Mouse (Mus musculus) thymus, postnatal 14 days (tissue): ENCODE results near the gene Lin54.
"Not testable (repeated sequence)": the region's sequence is repeated elsewhere in the genome, so short reads cannot be mapped to it uniquely, and the experiment has no call there.

ENCODE experiments used
- DNase-seq: peaks from one replicate; pipeline ENCODE4 v3.0.0; 2021

The Lin54 gene

DNA sequence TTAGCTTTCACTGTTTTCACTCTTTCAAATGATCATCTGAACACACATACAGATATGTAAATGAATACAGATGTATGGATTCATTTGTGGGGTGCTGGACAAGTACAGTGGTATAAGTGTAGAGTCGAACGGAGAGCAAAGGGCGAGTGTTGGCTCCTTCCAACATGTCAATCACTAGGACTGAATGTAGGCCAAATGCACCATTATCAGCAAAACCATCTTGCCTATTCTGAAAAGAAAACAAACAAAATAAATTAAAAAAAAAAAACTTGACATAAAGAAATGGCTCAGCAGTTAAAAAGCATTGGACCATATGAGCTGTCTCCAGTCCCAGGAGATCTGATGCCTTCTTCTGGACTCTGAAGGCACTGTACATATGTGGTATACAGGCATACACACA is 12.2 kb downstream of the Lin54 start:
- DNase-seq = no peak

GRCm38 (mm10) chr5:100487120-100487519 is 13.3 kb downstream of the Lin54 start:
- DNase-seq = no peak

DNA sequence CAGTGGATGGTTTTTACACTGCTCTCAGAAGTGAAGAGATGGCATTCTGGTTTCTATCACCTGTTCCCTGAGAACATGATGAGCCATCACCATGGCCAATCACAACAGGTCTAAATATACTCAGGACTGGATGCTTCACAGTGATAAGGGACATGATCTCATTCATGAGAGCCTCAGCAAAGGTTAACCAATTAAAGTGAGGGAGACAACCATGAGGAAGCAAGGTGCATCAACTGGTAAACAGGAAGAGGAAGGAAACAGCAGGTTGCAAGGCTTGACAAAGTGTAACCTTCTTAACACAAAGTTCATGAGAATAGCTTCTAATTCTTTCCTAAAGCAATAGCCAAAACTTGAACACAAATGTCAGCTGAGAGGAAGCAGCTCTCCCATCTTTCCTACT is 16.9 kb downstream of the Lin54 start:
- DNase-seq = no peak

DNA sequence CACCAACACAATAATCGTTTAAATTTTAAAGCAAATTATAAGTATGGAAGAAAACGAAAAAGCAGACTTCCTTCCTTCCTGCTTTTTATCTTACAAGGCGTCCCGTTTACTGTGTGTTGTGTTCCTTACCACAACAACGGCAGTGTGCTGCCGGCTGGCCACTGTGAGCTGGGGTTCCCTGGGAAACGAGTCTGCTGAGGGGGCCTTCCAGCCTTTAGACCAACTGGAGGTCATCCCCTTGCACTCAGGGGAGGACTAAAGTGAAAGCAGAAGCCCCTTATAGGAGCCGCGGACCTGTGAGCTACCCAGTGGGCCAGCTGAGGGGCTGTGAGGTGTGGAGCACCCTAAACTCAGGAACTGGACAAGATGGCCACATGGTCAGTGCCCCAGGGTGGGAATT is 22.8 kb downstream of the Lin54 start:
- no peak for DNase-seq

- peak; percentile 27 for DNase-seq
These were observed 24.1 kb downstream of the Lin54 start for GRCm38 (mm10) chr5:100476328-100476727.

DNA sequence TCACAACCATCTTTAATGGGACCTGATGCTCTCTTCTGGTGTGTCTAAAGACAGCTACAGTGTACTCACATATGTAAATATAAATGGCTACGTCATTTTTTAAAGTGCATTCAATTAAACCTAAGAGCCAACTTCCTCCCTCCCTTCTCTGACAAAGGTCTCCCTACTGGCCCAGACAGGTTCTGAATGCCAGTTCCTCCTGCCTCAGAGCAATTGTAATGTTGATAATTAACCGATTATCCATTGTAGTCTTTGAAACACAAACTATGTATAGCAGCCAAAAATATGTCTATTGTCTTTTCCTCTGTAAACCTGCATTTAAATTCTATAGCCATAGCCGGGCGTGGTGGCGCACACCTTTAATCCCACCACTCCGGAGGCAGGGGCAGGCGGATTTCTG is 33.1 kb downstream of the Lin54 start:
- no peak for DNase-seq

DNA sequence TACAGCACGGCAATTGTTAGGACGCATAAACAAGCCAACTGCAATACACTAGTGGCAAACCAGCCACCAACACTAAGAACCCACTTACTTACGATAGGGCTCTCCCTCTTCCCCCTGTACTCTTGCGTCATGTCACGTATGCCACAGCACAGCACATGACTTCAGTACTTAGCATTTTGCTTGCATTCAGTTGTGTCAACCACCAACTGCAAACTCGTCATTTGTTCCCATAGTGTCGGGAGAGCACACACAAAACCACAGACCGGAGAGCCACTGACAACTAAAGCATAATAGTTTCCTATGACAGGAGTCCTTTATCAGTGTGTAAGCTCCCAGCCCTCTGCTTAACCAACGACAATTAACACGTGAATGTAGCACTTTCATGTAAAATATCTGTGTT is 33.8 kb downstream of the Lin54 start:
- no peak for DNase-seq

DNA sequence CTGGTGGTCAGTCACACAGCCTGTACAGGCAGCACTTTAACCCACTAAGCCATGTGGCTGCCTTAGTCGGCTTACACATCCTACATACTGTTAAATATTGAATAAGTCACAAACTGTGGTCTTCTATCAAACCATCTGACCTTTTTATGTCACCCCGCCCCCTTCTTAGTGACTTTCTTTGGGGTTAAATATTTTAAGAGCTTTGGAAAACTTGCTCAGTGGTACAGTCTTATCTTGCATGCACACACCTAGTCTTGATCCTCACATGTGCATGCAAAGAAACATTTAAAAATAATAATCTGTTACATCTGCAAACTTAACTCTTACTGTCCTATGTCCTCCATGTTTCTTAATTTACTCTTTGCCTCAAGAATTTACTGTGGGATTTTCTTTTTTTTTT is 38.1 kb downstream of the Lin54 start:
- no peak for DNase-seq

GRCm38 (mm10) chr5:100461526-100461925 is 38.9 kb downstream of the Lin54 start:
- DNase-seq = no peak

DNA sequence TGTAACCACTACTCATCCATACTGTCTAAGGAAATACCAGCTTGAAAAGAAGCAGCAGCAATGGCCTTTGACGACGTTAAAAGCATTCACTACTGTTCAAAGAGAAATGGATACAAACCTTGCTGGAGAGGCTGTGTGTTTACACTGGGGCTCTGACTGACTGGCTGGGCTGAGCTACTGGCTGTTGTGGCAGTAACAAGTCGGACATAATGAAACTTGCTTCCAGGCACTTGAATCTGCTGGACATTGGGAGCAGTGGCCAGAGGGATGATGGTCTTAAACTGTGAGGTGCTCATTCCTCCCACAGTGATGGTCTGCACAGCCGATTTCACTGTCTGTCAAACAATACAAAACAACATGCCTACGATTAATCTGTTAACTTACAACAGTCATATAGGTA is 41.0 kb downstream of the Lin54 start:
- no peak for DNase-seq

- DNase-seq = no peak
These were observed 48.6 kb downstream of the Lin54 start for GRCm38 (mm10) chr5:100451871-100452270.

DNA sequence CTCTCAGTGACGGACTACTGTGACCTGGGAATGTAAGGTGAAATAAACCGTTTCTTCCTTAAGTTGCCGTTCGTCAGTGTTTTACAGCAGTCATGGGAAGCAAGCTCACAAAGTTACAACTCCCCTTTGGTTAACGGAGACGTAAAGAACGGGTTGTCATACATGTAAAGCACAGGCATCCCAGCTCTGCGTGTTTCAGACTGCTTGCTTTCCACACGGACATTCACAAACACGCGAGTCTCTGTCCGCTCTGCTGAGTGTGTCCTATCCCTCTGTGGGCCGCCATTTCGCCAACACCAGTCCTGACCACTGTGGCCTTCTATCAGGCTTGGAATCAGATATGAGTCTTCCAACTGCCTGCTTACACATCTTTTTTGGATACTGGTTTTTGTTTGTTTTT is 61.6 kb downstream of the Lin54 start:
- no peak for DNase-seq

GRCm38 (mm10) chr5:100437917-100438316 is 62.5 kb downstream of the Lin54 start:
- DNase-seq = no peak

GRCm38 (mm10) chr5:100437086-100437485 is 63.4 kb downstream of the Lin54 start:
- no peak for DNase-seq

DNA sequence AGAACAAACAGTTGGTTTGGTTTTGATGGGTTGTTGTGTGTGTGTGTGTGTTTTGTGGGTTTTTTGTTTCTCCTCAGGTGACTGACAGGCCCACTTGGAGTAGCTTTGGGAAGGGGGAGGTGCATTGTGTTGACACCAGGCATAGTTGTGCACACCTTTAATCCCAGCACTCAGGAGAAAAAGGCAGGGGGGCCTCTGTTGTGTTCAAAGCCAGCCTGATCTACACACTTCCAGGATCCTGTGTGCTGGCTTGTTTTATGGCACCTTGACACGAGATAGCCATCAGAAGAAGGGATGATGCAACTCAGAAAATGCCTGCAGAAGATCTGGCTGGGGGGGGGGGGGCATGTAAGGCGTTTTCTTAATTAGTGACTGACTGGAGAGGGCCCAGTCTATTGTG is 69.5 kb downstream of the Lin54 start:
- DNase-seq = no peak

DNA sequence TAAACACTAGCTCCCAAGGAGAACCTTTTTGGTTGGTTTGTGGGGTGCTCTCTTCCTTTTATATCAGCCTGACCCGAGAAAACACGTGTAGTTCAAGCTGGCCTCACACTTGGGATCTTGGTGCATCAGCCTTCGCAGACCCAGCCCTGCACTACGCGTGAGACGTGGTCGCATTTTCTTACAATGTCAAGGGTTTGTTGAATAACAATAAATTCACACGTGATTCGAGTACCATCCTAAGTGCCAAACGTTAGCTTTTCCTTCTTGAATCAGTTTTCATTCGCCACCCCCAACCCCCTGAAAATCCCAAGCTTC is 70.4 kb downstream of the Lin54 start:
- no peak for DNase-seq

DNA sequence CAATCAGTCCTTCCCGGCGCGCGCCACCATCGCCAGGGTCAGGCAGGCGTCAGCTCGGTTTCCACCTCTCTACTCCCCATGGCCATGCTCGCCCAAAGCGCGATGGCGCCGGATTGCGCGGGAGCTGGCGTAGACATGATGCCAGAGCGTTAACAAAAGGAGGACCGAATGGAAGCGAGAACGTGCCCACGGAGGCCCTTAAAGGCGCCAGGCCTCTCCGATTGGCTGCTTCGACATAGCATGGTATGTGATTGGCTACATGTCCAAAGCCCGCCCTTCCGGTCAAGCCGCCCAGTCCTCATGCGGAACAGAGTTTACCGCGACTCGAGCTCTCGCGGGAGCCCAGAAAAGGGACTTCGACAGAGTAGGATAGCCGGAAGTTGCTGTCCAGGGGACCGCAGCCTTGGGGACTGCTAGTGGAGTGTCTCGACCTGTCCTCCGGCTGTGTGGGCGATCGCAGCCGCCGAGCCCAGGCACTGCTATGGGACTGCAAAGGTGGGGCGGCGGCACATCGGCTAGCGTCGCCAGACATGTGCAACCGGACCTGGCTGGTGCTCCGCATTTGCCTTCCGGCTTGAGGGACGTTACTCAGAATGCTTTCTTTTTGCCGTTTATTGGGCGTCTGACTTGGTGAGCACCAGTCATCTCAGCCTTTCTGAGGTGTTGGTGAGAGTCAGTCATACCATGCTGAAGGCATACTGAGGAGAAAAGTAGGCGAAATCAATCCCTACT is 70.9 kb downstream of the Lin54 start:
- DNase-seq = peak; percentile 90

DNA sequence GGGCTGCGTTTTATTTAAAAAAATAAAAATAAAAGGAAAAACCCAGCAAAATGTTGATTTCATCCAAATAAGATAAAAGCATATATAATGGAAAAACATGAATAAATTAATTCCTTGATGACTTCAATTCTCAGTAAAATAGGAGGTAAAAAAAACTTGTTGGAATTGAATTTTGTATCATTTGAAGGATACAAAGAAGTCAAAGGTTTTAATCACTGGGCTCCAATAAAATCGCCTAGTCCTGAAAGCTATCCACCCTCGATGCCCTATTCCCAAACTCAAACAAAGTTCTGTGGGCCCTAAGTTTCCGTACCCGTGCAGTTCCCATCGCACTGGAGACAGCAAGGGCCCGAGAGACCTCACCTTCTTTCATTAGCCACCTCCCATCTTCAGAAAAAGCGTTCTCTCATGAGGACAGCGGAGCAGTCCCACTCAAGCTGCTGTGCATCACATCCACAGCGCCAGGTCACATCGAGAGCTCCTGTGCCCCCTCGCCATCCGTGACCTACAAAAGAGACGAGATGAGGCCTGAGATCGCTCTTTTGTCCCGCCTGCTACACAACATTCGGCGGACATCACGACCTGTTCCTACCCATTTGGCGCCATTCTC is 71.6 kb downstream of the Lin54 start:
- no peak for DNase-seq

- no peak for DNase-seq
These were observed 72.3 kb downstream of the Lin54 start for GRCm38 (mm10) chr5:100428031-100428733.

DNA sequence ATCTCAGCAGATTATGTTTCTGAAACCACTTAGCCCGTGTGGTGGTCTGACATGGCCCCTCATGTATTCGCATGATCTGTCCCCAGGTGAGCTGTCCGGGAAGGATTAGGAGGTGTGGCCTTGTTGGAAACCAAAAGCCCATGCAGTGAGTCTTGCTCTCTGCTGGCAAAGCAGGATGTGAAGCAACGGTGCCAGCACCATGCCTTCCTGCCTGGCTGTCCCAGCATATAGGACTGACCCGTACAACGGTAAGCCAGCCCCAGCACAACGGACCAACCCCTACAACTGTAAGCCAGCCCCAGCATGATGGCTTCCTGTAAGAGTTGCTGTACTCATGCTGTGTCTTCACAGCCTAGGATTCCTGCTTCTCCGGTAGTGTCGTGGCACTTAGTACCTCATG is 73.2 kb downstream of the Lin54 start:
- no peak for DNase-seq

DNA sequence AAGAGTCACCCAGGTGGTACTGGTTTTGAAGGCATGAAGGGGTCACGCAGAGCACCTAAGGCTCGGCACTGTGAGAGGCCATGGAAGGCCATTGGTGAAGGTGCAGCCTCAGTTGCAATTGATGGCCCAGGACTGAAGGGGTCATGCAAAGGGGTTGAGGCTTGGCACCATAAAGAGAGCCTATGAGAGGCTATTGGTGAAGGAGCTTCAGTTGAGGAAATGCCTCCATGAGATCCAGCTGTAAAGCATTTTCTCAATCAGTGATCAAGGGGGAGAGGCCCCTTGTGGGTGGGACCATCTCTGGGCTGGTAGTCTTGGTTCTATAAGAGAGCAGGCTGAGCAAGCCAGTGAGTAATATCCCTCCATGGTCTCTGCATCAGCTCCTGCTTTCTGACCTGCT is 74.6 kb downstream of the Lin54 start:
- DNase-seq = not testable (repeated sequence)

DNA sequence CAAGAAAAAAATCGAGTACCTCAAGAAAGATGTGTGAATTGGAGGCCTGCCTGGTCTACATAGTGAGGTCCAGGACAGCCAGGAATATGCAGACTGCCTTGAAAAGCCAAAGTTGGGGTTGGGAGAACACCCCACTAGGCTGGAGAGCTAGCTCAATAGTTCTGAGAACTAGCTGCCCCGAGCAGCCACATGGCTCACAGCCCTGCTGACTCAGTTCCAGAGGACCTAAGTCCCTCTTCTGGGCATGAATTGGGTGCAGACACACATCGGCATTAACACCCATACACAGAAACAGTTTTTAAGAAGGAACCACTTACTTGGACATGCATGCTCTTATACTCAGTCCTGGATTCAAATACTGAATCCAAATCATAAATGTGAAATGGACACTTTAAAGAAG is 76.2 kb downstream of the Lin54 start:
- no peak for DNase-seq

DNA sequence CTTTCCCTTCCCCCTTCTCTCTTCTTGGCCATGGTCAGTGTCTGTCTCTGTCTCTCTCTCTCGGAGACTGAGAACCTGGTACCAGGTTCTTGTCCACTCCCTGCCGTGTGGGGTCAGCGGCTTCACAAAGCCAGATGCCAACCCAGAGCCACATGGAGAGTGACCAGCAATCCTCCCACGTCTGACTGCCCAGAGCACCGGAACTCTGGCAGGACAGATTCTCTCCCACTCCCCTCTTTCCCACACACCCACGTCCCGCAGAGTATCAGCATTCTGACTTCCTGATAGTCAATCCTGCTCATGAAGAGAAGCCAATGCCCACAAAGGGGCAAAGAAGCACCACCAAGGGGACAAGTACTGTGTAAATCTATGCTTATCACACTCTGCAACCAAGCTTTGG is 76.8 kb downstream of the Lin54 start:
- no peak for DNase-seq

DNA sequence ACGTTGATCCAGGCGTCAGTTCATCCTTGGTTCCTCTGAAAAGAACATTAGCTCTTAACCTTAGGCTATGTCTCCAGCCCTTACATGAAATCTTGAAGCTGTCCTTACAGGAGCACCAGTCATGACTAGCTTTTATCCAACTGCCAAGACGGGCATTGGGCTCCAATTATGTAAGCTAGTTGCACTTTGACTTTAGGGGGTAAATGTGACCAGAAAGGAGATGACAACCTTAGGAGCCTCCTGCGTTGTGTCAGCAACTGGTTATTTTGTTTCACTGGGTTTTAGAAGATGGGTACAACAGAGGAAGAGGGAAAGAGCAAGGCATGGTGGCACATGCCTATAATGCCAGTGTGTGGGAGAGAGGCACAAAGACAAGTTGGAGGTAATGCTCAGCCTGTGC is 81.6 kb downstream of the Lin54 start:
- no peak for DNase-seq

DNA sequence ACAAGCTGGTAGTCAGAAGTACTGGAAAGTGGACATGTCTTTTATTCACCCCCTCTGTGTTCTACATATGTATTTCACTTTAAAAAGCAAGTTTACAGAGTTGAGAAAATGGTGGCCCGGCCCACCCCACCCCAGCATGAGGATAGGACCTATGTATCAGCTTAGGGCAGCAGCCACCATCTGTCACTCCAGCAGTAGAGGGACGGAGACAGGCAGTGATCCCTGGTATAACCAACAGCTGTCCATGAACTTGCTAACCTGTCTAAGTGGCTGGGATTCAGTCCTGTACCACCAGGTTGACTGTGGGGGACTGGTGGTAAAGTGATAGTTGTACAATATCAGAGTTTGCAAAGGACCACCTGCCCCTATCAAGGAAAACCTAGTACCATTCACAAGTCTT is 82.4 kb downstream of the Lin54 start:
- DNase-seq = no peak
